Mouse (Mus musculus) common myeloid progenitor, adult 5-6 weeks (primary cell): Measurements from ENCODE around the gene Herc2. TPM values are rescaled to one million over a fixed set of nuclear protein-coding genes. Genes with fewer than 3 reads are reported as not detected.
A peak's percentile ranks its signal among the peaks of the same experiment; 100 is the strongest.
"Not testable (repeated sequence)": the region's sequence is repeated elsewhere in the genome, so short reads cannot be mapped to it uniquely, and the experiment has no call there.

ENCODE experiments used
- ATAC-seq: replicated peaks from 2 replicates; pipeline ENCODE4 v1.8.0; 2016; ENCODE audit warnings: low read depth, mild to moderate bottlenecking, moderate TSS enrichment, inconsistent platforms; ENCODE audit not compliant: poor library complexity, severe bottlenecking
- total RNA-seq: library from RNA; stranded (forward); fragments of 200-1000, 187-1606 nt; gene quantifications from 2 replicates; pipeline ENCODE4 v1.2.3, GENCODE M21; 2017

The Herc2 gene
- total RNA-seq = 28.6 and 37.7 TPM in 2 replicates

GRCm38 (mm10) chr7:56049831-56050321 lies at the start of gene Herc2:
Gene Herc2 (plus strand): TSS chr7:56050196.
- peak; percentile 97 for ATAC-seq

GRCm38 (mm10) chr7:56010318-56011017 lies 39.5 kb upstream of the Herc2 start:
- no peak for ATAC-seq

- ATAC-seq = no peak
Measured at GRCm38 (mm10) chr7:56011018-56011333, 39.0 kb upstream of the Herc2 start.

DNA sequence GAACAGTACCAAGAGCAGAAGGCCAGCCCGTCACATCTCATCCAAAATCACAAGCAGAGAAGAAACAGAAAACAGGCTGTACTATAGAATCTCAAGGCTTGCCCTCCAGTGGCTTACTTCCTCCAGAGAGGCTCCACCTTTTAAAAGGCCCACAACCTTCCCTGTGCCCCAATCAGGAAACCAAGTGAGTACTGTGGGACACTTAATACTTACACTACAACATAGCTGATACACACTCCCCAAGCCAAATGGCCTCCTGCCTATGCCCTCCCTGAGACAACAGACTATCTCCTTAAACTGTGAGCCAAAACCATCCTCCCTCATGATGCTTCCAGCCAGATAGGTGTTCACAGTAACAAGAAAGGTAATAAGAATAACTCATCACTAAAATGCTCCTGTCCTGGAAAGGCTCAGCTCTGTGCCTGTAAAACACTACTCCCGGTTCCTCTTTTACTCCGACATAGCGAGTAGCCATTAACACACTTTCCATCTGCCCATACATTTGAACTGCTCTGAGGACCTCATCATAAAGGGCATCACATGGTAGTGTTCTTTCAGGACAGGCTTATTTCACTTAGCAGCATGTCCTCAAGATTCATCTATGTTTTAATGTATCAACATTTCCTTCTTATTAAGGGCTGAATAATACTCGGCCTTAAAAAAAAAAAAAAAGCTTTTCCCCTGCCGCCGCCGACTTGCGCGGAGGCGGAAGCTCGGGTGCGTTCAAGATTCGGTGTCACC lies 36.6 kb upstream of the Herc2 start:
- ATAC-seq = no peak

DNA sequence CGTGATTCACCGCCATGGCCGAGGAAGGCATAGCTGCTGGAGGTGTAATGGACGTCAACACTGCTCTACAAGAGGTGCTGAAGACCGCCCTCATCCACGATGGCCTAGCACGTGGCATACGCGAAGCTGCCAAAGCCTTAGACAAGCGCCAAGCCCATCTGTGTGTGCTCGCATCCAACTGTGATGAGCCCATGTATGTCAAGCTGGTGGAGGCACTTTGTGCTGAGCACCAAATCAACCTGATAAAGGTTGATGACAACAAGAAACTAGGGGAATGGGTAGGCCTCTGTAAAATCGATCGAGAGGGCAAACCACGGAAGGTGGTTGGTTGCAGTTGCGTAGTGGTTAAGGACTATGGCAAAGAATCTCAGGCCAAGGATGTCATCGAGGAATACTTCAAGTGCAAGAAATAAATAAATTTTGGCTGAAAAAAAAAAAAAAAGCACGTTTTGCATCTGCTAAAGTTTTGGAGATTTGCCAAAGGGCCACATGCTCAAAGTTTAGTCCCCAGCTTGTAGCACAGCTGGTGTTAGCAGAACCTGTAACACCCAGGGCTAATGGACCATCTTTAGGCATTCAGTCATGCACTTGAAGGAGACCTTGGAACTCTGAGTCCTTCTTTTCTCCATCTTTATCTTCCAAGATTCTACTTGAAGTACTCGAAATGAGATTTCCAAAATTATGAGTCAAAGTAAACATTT lies 35.8 kb upstream of the Herc2 start:
- ATAC-seq = not testable (repeated sequence)

- peak; percentile 69 for ATAC-seq
Measured at GRCm38 (mm10) chr7:56015172-56015571, 34.8 kb upstream of the Herc2 start.

DNA sequence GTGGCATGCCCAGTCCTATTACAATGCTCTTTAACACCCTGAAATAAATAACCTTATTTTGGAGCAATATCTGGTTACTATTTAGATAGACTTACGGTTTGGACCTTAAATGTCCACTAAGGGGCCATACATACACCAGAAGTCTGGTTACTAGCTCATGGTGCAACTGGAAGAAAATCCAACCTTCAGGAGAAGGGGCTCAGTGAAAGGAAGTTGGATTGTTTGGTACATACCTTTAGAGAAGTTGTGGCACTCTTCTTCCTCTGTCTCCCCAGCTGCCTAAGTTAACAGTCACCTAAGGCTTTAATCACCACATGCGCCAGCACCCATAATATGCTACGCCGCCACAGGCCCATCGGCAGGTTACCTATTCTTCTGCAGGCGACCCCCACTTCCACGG lies 34.2 kb upstream of the Herc2 start:
- ATAC-seq = no peak

DNA sequence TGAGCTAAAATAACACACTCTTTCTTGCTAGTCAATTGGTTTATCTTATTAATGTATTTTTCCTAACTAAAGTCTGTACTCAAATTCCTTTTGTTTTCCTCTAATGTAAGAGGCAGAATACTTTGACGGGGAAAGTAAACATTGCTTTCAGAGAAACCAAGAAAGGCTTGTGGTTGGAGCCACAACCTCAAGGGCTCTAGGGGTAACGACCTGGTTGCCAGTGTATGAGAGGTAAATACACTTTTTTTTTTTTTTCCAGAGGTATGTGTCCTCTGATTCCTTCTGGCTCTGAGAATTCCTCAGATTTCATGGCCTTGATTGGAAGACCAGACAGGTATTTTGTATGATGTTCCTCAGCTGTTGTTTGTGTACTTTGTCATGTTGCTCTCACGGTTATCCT lies 32.2 kb upstream of the Herc2 start:
- ATAC-seq = no peak

GRCm38 (mm10) chr7:56018446-56018971 lies 31.5 kb upstream of the Herc2 start:
- peak; percentile 45 for ATAC-seq

DNA sequence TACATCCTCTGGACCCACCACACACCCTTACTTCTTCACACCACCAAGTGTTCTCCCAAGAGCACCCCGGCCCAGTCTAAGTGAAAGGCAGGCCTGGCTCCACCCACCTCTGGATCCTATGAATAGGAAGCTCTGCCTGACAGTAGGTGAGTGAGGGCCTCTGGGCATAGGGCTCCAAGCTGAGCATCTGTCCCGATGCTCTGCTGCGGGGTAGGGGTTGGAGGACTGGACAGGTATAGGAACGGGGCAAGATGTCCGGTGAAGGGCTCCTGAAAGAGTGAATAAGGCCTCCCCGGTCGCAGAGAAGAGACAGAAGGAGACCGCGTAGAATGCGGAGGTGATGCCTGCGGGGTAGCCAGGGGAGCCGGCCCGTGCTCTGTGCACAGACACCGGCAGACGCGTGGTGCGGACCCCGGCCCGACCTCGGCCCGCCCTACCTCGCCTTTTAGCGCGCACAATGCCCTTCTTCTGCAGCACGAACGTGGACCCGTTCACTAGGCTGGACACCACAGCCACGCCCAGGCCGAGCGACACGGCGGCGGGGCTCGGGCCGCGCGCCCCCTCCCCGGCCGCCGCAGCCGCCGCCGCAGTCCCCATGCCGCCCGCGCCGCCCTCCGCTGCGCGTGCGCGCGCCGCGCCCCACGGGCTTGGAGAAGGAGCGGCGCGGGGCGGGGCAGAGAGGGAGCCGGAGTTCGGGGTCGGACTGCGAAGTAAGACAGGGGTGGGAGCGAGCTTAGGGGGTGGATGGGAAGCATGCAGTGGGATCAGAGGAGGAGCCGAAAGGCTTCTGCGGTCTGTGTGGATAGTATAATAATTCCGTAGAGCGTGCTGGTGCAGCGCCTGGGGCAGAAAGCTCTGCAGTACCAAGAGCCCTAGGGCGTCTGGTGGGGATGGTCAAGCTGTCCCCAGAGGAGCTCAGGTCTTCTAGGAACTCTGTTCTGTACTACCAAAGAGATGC lies 30.7 kb upstream of the Herc2 start:
- peak; percentile 68 for ATAC-seq

- no peak for ATAC-seq
Measured at GRCm38 (mm10) chr7:56019930-56020253, 30.1 kb upstream of the Herc2 start, which contains the start of gene Nipa1. Gene Nipa1 (minus strand): TSS chr7:56019954.

DNA sequence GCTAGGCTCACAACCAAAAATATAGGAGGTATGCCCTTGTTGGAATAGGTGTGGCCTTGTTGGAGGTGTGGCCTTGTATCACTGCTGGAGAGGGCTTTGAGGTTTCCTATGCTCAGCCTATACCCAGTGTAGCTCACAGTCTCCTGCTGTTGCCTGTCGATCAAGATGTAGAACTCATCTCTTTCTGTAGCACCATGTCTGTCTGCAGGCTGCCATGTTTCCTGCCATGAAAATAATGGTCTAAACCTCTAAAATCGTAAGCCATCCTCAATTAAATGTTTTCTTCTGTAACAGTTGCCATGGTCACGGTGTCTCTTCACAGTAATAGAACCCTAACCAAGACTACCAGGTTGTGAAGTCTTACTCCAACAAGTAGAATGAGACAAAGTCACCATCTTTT lies 26.4 kb upstream of the Herc2 start:
- no peak for ATAC-seq

DNA sequence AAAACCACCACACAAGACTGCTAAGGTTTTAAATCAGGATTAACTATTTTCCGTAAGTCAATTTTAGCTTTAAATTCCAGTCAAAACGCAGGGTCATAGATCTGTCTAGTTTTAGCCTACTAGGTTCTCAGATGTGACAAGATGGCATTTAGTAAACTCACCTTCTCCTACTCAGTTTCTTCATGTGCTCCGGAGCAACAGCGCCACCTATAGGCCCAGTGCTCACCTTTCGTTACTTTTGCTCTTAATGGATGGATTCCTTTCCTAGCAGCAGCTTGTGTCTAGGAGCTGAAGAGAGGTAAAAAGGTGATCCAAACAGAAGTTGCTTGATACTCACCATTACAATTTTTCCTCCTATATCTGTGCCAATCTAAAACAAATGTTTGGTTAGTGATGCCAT lies 7.6 kb upstream of the Herc2 start:
- peak; percentile 95 for ATAC-seq

DNA sequence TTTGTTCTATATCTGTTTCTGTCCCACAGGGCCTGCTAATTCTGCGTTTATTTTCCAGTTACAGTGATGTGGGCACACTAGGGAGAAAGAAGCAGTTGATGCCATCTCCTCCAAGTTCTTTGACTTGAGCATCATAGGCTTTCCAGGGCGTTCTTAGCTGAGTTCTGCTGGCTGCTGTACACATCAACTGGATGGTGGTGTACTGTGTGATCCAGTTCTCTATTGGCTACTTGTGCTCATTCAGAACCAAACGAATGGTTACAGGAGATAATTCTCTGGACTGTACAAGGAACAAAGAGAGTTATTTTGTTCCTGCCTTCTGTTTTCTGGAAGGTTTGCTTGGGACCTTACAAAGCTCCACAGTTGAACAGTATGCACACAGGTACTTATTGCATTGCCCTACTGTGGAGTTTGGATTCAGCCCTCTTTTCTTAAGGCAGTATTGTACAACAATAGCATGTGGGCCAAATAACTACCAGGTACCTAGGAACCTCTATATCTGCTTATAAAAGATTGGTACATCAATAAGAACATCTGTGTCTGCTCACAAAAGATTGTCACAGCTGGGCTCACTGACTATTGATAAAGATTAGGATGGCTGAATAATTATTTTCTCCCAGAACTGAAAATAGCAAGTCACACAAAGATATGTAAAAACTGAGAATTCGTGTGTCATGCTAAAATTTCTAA lies 6.3 kb upstream of the Herc2 start:
- ATAC-seq = no peak

- no peak for ATAC-seq
Measured at GRCm38 (mm10) chr7:56044267-56044629, 5.7 kb upstream of the Herc2 start.

- no peak for ATAC-seq
Measured at GRCm38 (mm10) chr7:56047178-56047577, 2.8 kb upstream of the Herc2 start.

DNA sequence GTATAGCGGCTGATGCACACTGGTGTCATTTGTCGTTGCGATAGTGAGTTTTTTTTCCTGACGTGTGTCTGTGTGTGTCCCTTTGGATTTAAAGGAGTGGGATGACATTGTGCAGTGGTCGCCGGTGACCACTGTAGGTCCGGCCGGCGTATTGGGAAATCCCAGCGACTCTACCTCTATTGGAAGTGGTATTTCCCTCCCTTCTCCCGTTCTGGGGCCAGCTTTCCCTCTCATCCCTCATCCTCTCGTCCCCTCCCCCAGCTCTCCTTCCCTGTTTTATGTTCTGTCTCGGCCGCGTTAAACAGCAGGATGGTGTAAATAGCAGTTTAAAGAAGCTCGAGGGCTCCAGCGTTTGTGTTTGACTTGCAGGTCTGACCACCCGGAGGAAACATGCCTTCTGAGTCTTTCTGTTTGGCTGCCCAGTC lies 503 bp downstream of the Herc2 start:
- ATAC-seq = peak; percentile 2; the same call in 1 of the 2 replicates

DNA sequence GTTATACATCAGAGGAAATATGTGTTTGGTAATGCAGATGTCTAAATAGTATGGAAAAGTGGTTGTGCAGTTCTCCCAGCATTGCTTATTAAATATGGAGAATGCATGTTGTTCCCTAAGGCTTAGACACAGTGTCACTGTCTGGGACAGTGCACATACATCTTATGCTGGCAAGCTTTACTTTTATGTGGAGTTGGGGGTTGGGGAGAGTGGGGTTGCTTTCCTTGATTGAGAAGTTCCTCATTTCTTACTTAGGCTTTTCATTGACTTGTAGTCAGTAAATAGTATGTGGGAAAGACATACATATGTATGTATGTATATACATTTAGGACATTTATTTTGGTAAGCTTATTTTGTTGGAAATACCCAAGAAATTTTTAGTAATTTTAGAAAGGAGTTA lies 3.0 kb downstream of the Herc2 start:
- ATAC-seq = no peak

- no peak for ATAC-seq
Measured at GRCm38 (mm10) chr7:56055338-56055737, 5.3 kb downstream of the Herc2 start.
